ENCODE assay signal across 19 mouse cellular contexts in genomic region chr9:44595537-44595930, GRCm38 (mm10). TPM values are rescaled to one million over a fixed set of nuclear protein-coding genes. Genes with fewer than 3 reads are reported as not detected.
"Had no signal": no experiment of that assay in that cellular context is flagged by ENCODE, and none has a peak within 500 bp of the region (broad histone marks: within the 10 kb centered on the region; RNA-seq: fewer than 3 reads in every experiment).

No protein-coding gene starts in this region.

- H3K9me3 ChIP-seq: liver, embryonic 15.5 days; lung, embryonic 15.5 days; midbrain, embryonic 13.5 days; midbrain, embryonic 15.5 days; neural tube, embryonic 12.5 days had no signal

- H3K27ac ChIP-seq: liver, embryonic 15.5 days; lung, embryonic 15.5 days; macrophage; midbrain, embryonic 13.5 days; midbrain, embryonic 15.5 days; neural tube, embryonic 12.5 days had no signal

- H3K9ac ChIP-seq: liver, embryonic 15.5 days; liver, postnatal 0 days; lung, embryonic 15.5 days; midbrain, embryonic 13.5 days; midbrain, embryonic 15.5 days; neural tube, embryonic 12.5 days had no signal

- H3K4me3 ChIP-seq: liver, embryonic 15.5 days; lung, embryonic 15.5 days; megakaryocyte, embryonic 14.5 days; midbrain, embryonic 13.5 days; midbrain, embryonic 15.5 days; neural tube, embryonic 12.5 days had no signal

- H3K36me3 ChIP-seq: liver, embryonic 15.5 days; lung, embryonic 15.5 days; midbrain, embryonic 13.5 days; midbrain, embryonic 15.5 days; neural tube, embryonic 12.5 days had no signal

- H3K27me3 ChIP-seq: lung, embryonic 15.5 days; megakaryocyte, embryonic 14.5 days; midbrain, embryonic 15.5 days; neural tube, embryonic 12.5 days had no signal

- DNase-seq: liver, postnatal 0 days; lung, adult 2 months; lung, postnatal 14 days; lung, postnatal 36 days; right cerebral cortex, postnatal 14 days; spleen, adult 18-20 months; thymus, adult 2 months; thymus, postnatal 25 days; thymus, postnatal 4 days had no signal

RNA-seq across cellular contexts. Expression of gene Cxcr5, which starts 33.9 kb away (rescaled TPM):
- total RNA-seq: megakaryocyte progenitor cell, adult 5-6 weeks; midbrain, postnatal 0 days had no signal
- polyA plus RNA-seq: liver, embryonic 15.5 days; lung, embryonic 15.5 days; macrophage; midbrain, embryonic 13.5 days; midbrain, embryonic 15.5 days; midbrain, postnatal 0 days; neural tube, embryonic 12.5 days; neural tube, embryonic 14.5 days had no signal
